Mouse (Mus musculus): ENCODE results near the gene Adgrf1.

DNA sequence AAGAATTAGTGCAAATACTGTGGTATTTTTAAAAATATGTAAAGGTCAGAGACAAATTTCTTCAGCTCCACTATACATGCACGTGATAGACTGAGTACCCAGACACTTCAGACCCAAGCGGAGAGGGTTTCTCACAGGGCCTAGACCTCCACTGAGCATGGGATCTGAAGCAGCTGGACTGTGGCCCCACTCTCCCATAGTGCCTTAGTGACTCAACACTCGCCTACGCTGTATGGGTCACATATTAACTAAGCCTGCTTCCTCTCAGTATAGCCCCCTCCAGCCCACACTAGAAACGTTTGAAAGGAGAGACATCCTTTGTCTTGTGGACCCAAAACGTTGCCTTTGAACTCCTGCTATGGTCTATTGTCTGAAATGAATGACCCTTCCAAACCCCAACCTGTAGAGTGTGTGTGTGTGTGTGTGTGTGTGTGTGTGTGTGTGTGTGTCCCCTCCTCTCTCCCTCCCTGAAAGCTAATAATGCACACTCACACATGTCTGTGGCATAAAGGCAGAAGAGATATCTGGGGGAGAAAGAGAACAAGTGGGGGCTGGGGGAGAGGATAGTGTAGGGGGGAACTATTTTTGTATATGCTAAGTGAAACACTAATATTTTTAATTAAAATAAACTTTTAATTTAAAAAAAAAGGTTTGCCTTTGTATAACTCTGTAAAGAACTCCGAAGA lies 56.0 kb downstream of the Adgrf1 start:
- no peak for TF ChIP-seq CTCF (IDR thresholded peaks at IDR 0.05; ENCODE audit: low read depth, low read length)
- no peak for TF ChIP-seq POLR2AphosphoS5 (IDR thresholded peaks at IDR 0.05; ENCODE audit: insufficient replicate concordance, low read depth, low read length)
